Mouse (Mus musculus) midbrain, embryonic 10.5 days (tissue): ENCODE data around the gene Cst9. TPM values are rescaled to one million over a fixed set of nuclear protein-coding genes. Genes with fewer than 3 reads are reported as not detected.

ENCODE experiments used
- DNase-seq: peaks from one replicate; pipeline ENCODE4 v3.0.0-alpha.2; 2017; ENCODE audit warnings: low spot score
- H3K27ac ChIP-seq: fragments of 300-500 bp; sonication (generic); replicated peaks from 2 replicates; pipeline ENCODE4 v1.5.1; 2016; ENCODE audit warnings: mild to moderate bottlenecking
- H3K27me3 ChIP-seq: fragments of 300-500 bp; sonication (generic); 2 replicates; pipeline ENCODE4 v1.6.1; 2016; ENCODE audit warnings: low read depth, mild to moderate bottlenecking; ENCODE audit not compliant: poor library complexity, severe bottlenecking
- H3K36me3 ChIP-seq: fragments of 300-500 bp; sonication (generic); 2 replicates; pipeline ENCODE4 v1.6.1; 2016; ENCODE audit warnings: mild to moderate bottlenecking, moderate library complexity
- H3K4me1 ChIP-seq: fragments of 300-500 bp; sonication (generic); 2 replicates; pipeline ENCODE4 v1.6.1; 2016
- H3K4me3 ChIP-seq: fragments of 300-500 bp; sonication (generic); 2 replicates; pipeline ENCODE4 v1.5.1; 2016; ENCODE audit warnings: mild to moderate bottlenecking, moderate library complexity
- H3K9me3 ChIP-seq: fragments of 300-500 bp; sonication (generic); replicated peaks from 2 replicates; pipeline ENCODE4 v1.6.1; 2016; ENCODE audit warnings: mild to moderate bottlenecking
- WGBS: fragments of 180-500 bp; shearing (Covaris S2); methylation state at CpG from one replicate; pipeline ENCODE4 v1.1.7; 2016; 5-methylcytosine and 5-hydroxymethylcytosine counted together
- polyA plus RNA-seq: library from polyadenylated mRNA; unstranded; fragments of >200 nt; fragmentation: Nextera tagmentation; extraction: Ambion mirVana; gene quantifications from 2 replicates; pipeline ENCODE4 v1.2.1, GENCODE M21; 2016

The Cst9 gene
- polyA plus RNA-seq, 1 experiment from 2014 or later = not detected

DNA sequence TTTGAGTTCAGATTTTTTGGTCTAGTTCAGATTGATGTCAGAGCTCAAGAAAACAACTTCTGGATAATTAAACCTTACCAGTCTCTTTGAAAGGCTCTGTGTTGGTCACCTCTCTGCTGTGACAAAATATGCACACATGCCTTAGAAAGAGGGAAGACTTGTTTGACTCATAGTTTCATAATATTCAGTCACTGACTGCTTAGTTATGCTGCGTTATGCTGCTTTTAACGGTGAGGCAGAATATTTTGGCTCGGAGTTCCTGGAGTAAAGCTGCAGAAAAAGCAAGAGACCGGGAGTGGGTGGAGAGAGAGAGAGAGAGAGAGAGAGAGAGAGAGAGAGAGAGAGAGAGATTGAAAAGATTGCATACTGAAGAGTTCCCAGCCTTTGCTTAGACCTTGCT lies 26.0 kb downstream of the Cst9 start:
- H3K4me3 ChIP-seq = no peak overlapping the region
- H3K4me1 ChIP-seq = no peaks in the 10 kb centered on the region
- DNase-seq = no peak
- no peaks in the 10 kb centered on the region for H3K36me3 ChIP-seq
- WGBS = 91% methylated on average over 4 of the region's 4 CpGs
- H3K27me3 ChIP-seq = no peaks in the 10 kb centered on the region
- H3K27ac ChIP-seq = no peak overlapping the region
- no peaks in the 10 kb centered on the region for H3K9me3 ChIP-seq

GRCm38 (mm10) chr2:148861693-148862092 lies 26.7 kb downstream of the Cst9 start:
- H3K27me3 ChIP-seq = no peaks in the 10 kb centered on the region
- H3K4me1 ChIP-seq = no peaks in the 10 kb centered on the region
- H3K4me3 ChIP-seq = no peak overlapping the region
- no peaks in the 10 kb centered on the region for H3K36me3 ChIP-seq
- H3K9me3 ChIP-seq = no peaks in the 10 kb centered on the region
- no peak overlapping the region for H3K27ac ChIP-seq
- no peak for DNase-seq

DNA sequence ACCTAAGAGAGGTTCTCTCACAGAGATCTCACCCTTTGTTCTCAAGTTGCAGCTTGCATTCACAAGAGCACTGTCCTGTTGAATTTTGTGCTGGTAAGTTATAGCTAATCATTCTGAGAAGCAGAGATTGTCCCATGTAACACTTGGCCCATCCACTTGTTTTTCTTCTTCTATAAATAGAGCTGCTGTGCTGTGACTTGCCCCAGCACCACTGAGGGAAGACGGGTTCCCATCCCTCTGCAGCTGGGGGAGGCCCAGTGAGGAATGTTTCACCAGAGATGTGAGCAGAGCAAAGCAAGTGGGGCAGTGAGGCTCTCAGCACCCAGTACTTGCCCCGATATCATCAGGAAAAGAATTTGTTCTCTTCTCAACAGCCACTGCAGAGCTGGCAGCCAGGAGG lies 30.0 kb downstream of the Cst9 start, which contains the start of gene 9230104L09Rik:
Gene 9230104L09Rik, minus strand, starts transcription at position 73 of the 400 bp plus-strand sequence.
- no peak within 1 kb of the TSS for H3K27ac ChIP-seq
- no peak within 1 kb of the TSS for H3K4me3 ChIP-seq
- DNase-seq = no peak
- 68% methylated on average over 2 of the region's 2 CpGs for WGBS
- no peaks in the 10 kb centered on the region for H3K4me1 ChIP-seq
- peaks cover 4% of the 10 kb centered on the region; the same call in 1 of the 2 replicates for H3K36me3 ChIP-seq
- H3K9me3 ChIP-seq = no peaks in the 10 kb centered on the region
- no peaks in the 10 kb centered on the region for H3K27me3 ChIP-seq

GRCm38 (mm10) chr2:148868959-148869358 lies 34.0 kb downstream of the Cst9 start:
- Histone ChIP-seq H3K27me3 (no peaks in the 10 kb centered on the region), H3K9me3 (no peaks in the 10 kb centered on the region), H3K36me3 (peaks cover 36% of the 10 kb centered on the region), H3K4me1 (peaks cover 13% of the 10 kb centered on the region), H3K4me3 (no peak overlapping the region), H3K27ac (no peak overlapping the region)
- DNase-seq = no peak
- WGBS = 76% methylated on average over 1 of the region's 1 CpGs

- DNase-seq = no peak
- Histone ChIP-seq H3K27ac (no peak overlapping the region), H3K36me3 (peaks cover 36% of the 10 kb centered on the region), H3K4me3 (no peak overlapping the region), H3K27me3 (no peaks in the 10 kb centered on the region), H3K9me3 (no peaks in the 10 kb centered on the region), H3K4me1 (peaks cover 24% of the 10 kb centered on the region)
- 87% methylated on average over 3 of the region's 3 CpGs for WGBS
These were observed 35.6 kb downstream of the Cst9 start for GRCm38 (mm10) chr2:148870526-148870925.

- Histone ChIP-seq H3K36me3 (peaks cover 36% of the 10 kb centered on the region), H3K27ac (no peak overlapping the region), H3K9me3 (no peaks in the 10 kb centered on the region), H3K4me3 (peak overlapping the region; percentile 84; the same call in 1 of the 2 replicates), H3K27me3 (no peaks in the 10 kb centered on the region), H3K4me1 (peaks cover 31% of the 10 kb centered on the region)
- no peak for DNase-seq
- WGBS = 91% methylated on average over 4 of the region's 4 CpGs
These were observed 37.9 kb downstream of the Cst9 start for GRCm38 (mm10) chr2:148872860-148873259.

DNA sequence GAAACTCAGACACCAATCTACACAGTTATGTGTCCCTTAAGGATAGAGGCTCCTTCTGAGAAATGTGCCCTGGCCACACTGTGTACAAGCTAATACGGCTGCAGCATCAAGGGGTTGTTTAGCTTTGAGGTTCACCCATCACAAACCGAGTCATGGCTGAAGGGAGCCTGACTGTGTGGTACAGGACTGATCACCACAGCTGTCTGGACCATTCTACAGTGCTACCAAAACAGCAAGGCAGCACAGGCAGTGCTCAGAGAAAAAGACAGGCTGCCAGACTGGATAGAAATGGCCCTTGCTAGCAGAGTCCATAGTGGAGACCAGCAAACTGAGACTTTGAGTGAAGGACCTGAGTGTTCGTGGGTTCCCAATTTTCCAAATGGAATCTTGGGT lies 39.3 kb downstream of the Cst9 start:
- H3K36me3 ChIP-seq = peaks cover 36% of the 10 kb centered on the region
- H3K4me3 ChIP-seq = peak overlapping the region; percentile 84
- peaks cover 39% of the 10 kb centered on the region for H3K4me1 ChIP-seq
- no peak for DNase-seq
- WGBS = 51% methylated on average over 3 of the region's 3 CpGs
- H3K9me3 ChIP-seq = no peaks in the 10 kb centered on the region
- H3K27ac ChIP-seq = peak overlapping the region; percentile 93; the same call in 1 of the 2 replicates
- H3K27me3 ChIP-seq = no peaks in the 10 kb centered on the region

GRCm38 (mm10) chr2:148874617-148875334 lies 39.8 kb downstream of the Cst9 start:
- no peak for DNase-seq
- no peaks in the 10 kb centered on the region for H3K9me3 ChIP-seq
- peak overlapping the region; percentile 93 for H3K27ac ChIP-seq
- peaks cover 41% of the 10 kb centered on the region for H3K4me1 ChIP-seq
- peaks cover 33% of the 10 kb centered on the region for H3K36me3 ChIP-seq
- H3K4me3 ChIP-seq = peak overlapping the region; percentile 84
- H3K27me3 ChIP-seq = no peaks in the 10 kb centered on the region
- WGBS = 3% methylated on average over 34 of the region's 34 CpGs

- Histone ChIP-seq H3K9me3 (no peaks in the 10 kb centered on the region), H3K27ac (peak within 1 kb of the TSS; percentile 93), H3K27me3 (no peaks in the 10 kb centered on the region), H3K4me3 (peak within 1 kb of the TSS; percentile 84), H3K4me1 (peaks cover 41% of the 10 kb centered on the region), H3K36me3 (peaks cover 28% of the 10 kb centered on the region)
- WGBS = under 1% methylated on average over 19 of the region's 19 CpGs
- peak; percentile 92 for DNase-seq
These were observed 40.4 kb downstream of the Cst9 start, which contains the start of gene Cst3 for GRCm38 (mm10) chr2:148875335-148875811. Gene Cst3, minus strand, starts transcription at chr2:148875692.

GRCm38 (mm10) chr2:148877016-148877770 lies 42.2 kb downstream of the Cst9 start:
- no peak overlapping the region for H3K27ac ChIP-seq
- no peaks in the 10 kb centered on the region for H3K9me3 ChIP-seq
- 64% methylated on average over 3 of the region's 3 CpGs for WGBS
- H3K27me3 ChIP-seq = no peaks in the 10 kb centered on the region
- H3K4me1 ChIP-seq = peaks cover 41% of the 10 kb centered on the region
- H3K4me3 ChIP-seq = no peak overlapping the region
- no peak for DNase-seq
- H3K36me3 ChIP-seq = peaks cover 10% of the 10 kb centered on the region

GRCm38 (mm10) chr2:148878641-148879130 lies 43.7 kb downstream of the Cst9 start:
- 15% methylated on average over 2 of the region's 2 CpGs for WGBS

DNA sequence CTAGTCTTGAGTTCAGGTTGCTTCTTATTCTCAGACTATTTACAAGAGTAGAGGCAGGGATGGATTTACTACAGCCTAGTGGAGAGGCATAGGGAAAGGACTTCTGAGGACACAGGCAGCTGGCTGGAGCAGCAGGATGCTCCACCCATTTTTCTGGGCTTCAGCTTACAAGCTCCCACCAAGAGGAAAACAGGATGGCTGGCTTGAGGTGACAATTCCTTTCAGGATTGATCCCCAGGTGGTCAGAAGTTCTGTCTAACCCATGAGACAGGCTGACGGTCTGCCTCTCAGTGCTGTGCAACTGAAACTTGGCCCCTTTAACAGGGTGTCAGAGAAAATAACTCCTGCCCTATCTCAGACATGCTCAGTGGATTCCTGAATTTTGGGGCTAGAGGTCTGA lies 44.3 kb downstream of the Cst9 start:
- Histone ChIP-seq H3K27me3 (no peaks in the 10 kb centered on the region), H3K27ac (0 out of 2 replicates have a peak overlapping the region, but pooled peaks have one; percentile 6), H3K9me3 (no peaks in the 10 kb centered on the region), H3K4me1 (peaks cover 26% of the 10 kb centered on the region), H3K4me3 (no peak overlapping the region), H3K36me3 (no peaks in the 10 kb centered on the region)
- WGBS = 45% methylated on average over 1 of the region's 1 CpGs
- no peak for DNase-seq

More at GRCm38 (mm10) chr2:148878641-148879130, 43.7 kb downstream of the Cst9 start:
- Histone ChIP-seq H3K27me3 (no peaks in the 10 kb centered on the region), H3K4me3 (no peak overlapping the region), H3K4me1 (peaks cover 31% of the 10 kb centered on the region), H3K9me3 (no peaks in the 10 kb centered on the region), H3K27ac (0 out of 2 replicates have a peak overlapping the region, but pooled peaks have one; percentile 6), H3K36me3 (no peaks in the 10 kb centered on the region)
- no peak for DNase-seq
